Mouse (Mus musculus) adipocyte (in vitro differentiated cells): ENCODE data around the gene Minos1.

Source experiments
- DNase-seq: peaks from one replicate; pipeline ENCODE4 v3.0.0-alpha.2; 2016; ENCODE audit warnings: low spot score

Gene Minos1

DNA sequence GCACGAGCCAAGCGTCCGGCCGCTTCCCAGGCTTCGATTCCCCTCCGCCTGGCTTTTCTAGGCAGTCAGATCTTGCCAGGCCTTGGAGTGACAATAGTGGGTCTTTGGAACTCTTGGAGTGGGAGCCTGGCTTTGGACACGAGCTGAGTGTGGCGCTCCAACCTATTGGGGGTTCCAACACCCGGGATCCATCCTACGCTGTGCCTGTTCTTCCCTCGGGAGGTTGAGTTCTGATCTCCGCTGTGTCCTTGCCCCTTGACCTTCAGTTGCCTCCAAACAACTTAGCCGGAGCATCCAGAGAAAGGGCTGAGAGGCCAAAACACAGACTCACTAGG is 37.8 kb downstream of the Minos1 start:
- no peak for DNase-seq

DNA sequence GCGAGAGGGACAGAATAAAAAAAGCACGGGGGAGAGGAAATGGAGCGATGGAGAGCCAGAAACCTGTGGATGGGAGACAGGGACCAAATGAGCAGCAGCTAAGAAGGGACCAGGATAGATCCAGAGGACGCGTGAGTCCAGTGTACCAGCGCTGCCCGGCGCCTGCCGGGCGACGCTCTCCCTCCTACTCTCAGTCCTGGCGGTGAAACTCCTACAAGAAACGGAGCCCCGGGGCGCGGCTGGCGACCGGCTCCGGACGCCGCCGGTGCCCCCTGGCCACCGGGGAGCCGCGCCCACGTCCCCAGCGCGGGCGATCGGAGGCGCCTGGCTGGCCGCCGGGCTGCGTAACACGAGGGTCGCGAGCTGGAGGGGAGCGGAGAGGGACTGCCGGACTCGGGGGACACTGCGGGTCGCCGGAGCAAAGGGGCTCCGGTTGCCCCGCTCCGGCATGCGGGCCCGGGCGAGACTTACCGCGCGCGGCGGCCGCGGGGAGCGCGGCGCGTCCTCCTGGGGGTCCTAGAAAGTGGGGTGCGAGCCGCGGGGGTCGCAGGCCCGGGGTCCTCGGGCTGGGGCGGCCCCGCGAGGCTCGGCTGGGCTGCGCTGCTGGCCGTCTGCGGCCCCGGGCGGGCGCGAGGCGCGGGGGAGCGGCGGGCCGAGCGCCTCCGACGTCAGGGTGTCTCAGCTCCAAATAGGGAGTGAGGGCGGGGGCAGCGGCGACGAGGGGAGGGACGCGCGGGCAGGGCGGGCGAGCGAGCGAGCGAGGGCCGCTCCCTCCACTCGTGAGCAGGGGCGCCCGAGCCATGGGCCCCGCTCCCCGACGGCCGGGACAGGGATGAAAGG is 38.3 kb downstream of the Minos1 start, which contains the start of gene Nbl1:
TSS of gene Nbl1 (minus strand) at position 638 of the 840 bp plus-strand sequence.
- no peak for DNase-seq

DNA sequence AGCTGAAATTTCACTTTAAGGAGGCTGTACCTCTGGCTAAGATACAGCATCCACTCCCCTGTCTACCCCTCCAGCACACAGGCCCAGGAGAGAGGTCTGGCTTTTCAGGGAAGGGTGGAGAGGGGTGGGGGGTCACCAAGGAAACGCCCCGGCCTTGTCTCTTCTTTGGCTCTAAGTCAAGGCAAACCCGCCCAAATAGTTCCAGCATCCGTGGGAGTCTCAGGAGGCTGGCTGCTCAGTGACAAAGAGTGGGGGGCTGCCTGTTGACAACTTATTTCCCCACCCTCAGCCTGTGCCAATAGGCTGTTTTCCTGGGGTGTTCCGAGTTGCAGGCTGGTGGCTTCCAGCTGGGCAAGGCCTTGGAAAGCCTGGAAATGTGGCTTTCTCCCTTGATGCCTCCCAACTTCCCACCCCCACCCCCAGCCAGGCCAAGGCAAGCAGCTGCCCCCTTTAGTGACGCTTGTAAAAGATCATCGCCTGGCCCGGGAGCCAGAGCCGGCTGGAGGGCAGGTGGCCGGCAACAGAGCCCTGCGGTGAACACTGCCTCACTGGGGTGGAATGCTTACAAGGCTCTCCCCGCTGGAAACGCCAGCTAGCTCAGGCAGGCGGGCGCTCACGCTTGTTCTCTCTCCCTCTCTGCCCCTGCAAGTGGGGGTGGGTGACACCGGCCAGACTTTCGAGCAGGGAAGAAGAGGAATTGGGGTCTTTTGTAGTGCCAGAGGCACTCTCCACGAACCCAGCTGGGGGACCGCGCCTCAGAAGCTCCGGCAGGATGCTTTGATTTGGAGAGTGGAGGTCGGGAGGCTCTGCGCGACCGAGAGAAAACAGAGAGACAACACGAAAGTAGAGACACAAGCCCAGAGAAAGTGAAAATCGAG is 39.2 kb downstream of the Minos1 start:
- DNase-seq: no peak

DNA sequence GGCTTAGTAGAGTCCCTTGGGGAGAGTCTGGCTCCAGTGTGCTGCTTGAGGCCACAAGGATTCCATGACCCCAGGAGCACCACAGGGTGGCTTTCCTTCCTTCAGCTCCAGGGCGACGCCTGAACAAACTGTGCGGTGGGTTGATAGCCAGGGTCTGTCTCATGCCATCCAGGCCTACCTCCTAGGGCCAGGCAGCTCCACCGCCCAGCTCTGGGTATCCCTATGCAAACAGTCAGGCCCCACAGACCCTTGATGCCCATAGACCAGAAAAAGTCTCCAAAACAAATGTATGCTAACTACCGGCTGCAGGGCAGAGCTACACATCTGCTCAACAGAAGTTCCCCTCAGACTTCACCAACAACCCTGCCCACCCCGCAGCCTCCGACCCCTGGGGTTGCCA is 39.8 kb downstream of the Minos1 start:
- no peak for DNase-seq

DNA sequence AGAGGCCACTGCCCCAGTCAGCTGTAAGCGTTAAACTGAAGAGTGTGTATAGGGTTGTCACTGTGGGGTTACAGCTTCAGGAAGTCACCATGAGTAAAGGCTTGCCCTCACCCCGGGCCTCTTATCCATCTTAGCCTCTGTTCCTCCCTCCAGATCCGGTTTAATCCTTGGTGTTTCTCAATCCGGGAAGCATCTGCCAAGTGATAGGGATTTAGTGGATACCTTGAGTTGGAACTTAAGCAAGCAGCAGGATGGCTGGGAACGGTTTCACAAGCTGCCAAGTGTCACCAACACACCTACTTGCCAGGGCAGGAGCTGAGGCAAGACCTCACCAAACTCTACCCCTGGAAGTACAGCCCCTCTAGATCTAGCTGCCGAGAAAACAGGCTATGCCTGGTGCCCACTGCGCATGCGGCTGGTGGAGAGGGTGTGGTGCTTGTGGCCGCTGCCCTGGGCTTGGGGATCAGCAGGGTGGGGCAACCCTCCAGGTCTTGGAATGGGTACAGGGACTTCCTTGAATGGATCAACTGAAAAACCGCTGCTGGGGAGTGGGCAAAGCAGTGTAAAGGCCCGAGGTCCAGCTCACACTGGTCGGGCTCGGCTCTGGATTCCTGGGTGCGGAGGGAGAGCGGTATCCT is 40.5 kb downstream of the Minos1 start:
- no peak for DNase-seq

DNA sequence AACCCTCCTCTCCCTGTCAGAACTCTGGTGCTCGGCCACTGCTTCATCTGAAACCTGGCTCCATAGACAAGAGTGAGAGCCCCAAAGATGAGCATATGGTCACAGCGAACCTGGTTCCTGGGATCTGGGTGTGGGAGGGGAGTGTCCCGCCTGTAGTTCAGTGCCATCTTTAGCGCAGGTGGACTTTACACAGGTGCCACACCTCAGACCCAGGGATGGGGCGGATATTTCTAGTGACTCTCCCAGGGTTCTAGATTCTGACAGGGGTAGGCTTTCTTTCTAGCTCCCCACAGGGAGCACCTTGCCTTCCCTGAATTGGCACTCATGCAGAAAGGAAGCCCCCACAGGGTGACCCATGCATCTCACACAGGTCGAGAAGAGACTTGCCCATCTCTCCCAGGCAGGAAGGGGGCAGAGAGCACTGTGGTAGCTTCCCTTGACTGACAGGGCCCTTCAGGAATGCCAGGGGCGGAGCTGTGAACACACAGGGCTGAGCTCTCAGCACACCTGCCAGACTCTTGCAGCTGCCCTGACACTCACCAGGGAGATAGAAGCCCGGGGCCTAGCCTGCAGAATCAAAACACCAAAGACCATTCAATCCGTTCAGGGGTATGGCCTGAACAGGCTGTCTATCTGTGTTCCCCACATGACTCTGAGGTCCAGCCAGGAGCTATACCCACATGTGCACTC is 41.8 kb downstream of the Minos1 start:
- DNase-seq: no peak

DNA sequence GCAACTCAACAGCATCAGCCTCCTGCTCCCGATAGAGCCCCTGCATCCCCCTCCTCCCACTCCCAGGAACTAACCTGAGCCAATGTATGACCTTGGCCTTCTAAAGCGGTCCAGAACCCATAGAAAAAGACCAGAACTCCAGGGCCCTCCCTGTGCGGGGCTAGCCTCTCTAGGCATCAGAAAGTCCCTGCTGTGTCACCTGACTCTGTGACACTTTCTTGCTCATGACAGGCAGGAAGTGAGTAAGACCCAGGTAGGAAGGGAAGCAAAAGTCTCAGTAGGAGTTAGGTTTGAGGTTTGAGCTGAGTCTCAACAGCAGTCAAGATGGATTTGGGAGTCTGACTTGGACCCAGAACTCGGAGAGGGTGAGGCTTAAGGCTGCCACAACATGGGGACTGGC is 43.9 kb downstream of the Minos1 start:
- no peak for DNase-seq

DNA sequence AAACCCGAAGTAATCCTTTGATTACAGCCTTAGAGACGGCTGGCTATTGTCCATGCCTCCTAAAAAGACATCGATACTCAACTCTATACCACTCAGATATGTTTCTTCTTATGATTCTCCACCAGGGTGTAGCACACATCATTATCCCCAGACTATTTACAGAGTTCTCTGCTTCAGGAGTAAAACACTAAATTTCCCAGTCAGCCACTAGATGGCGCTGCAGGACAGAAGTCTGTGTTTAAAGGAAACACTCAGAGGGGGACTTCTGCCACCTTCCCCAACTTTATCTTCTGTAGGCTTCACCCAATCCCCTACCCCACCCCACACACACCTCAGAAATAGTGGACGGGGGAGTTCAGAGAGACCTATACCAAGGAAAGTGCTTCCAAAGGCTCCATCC is 44.9 kb downstream of the Minos1 start:
- peak; percentile 91 for DNase-seq

DNA sequence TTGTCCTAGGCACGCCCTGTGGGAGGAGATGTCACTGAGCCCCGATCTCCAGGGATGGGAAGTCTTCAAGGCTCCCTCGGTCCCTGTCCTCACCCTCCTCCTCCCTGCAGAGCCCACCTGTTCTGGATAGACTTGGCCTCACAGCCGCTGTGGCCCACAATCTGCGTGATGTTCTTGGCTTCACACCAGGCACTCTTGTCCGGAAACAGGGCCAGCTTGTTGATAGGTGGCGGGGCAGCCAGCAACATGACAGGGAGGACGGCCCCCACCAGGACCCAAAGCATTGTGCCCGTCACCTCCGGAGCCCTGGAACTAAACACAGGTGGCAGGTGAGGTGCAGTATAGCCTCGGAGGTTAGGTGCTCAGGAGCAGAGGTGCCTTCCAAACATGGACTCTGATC is 45.6 kb downstream of the Minos1 start:
- no peak for DNase-seq

DNA sequence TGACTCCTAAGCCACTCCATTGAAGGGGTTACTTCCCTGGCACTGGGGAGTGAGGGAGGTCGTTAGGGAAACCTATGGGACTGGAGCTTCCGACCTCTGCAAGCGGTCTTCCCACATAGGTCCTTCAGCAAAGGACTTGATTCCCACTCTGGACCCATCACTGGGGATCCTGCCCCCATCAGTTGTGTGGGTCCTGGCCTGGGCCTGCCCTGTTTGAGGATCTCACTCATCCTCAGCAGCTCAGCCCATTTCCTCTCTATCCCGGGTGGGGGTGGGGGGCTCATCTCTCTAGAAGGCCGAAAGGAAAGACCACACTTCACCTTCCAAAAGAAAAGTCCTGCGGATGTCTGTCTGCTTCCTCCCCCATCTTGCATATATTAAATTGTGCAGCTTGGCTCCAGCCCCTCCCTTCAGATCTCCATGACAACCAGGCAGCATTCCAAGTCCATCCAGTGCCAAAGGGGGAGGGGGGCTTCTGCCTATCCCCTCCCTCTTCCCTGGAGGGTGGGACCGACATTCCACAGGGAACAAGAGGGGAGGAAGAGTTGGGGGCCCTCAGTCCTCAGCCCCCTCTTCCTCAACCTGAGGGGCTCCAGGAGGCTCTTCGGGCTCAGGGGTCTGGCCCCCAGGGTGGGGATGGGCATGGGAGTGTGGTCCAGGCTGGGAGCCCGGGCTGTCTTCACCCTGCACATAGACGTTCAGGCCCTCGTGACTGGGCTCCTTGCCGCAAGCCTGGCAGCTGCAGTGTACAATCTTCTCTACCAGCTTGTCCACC is 47.9 kb downstream of the Minos1 start:
- DNase-seq: no peak

DNA sequence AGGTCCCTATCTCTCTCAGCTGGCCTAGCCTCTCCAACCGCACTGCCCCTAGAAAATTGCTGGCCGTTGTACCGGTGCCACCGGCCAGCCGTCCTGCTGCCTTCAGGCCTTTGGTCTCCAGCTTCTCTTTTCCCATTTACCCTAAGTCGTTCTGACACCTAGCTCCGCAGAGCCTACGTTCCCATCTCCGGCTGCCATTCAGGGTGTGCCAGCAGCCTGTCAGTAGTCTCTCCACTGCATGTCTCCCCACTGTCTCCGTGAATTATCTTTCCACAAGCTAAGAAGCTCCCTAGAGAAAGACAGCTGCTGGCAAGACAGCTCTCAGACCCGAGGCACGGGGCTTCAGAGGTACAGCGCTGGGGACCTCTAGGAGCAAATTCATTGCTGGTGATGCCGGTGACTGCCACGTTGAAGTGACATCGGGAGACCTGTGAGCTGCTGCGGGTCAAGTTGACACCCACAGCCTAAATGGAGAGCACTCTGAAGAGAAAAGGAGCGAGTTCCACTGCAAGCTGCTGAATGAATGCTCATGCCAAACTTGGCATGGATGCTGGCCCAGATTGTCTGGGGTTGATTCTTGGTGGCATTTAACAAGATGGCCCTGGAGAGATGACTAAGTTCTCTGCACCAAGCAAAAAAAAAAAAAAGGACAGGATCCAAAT is 49.5 kb downstream of the Minos1 start:
- peak; percentile 27 for DNase-seq

DNA sequence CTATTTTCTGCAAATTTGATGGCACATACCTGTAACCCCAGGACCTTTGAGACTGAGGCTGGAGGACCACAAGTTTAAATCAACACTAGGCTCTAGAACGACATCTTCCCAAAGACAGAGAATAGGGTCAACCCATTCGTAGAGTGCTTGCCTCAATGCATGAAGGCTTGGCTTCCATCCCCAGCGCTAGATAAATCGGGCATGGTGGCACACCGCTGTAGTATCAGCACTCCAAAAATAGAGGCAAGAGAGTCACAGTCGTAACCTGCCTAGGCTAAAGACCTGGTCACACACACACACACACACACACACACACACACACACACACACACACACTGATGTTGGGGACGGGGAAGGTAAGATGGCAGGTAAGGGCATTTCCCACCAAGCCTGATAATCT is 50.7 kb downstream of the Minos1 start:
- DNase-seq: no peak

DNA sequence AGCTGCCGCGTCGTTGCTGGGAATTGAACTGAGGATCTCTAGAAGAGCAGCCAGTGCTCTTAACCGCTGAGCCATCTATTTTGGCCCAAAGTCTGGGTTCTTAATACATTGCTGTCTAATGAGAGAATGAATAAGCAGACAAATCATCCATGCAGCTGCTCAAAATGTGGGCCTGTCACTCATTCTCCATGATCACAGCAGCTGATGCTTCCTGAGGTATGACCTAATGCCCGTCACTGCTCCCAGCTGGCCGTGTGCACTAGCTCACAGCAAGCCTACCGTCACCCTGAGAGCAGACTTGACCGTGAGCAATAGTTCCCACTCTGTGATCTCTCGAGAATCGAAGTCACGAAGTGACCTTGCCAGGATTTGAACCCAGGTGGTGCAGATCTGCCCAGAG is 51.5 kb downstream of the Minos1 start:
- DNase-seq: no peak

DNA sequence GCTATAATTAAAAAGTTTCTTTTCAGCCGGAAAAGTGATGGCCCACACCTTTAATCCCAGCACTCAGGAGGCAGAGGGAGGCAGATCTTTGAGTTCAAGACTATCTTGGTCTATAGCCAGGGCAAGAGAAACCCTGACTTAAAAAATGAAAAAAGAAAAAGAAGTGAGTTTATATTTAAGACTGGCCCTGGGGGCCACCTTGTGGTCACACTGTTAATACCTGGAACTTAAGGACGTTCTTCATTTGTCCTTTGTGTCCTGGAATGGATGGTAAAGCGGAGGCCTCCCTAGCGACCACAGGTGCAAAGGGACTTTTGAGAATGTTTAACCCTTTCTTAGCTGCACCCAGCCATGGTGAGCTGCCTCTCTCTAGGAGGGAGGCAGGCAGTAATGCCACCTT is 52.2 kb downstream of the Minos1 start:
- DNase-seq: peak; percentile 51

DNA sequence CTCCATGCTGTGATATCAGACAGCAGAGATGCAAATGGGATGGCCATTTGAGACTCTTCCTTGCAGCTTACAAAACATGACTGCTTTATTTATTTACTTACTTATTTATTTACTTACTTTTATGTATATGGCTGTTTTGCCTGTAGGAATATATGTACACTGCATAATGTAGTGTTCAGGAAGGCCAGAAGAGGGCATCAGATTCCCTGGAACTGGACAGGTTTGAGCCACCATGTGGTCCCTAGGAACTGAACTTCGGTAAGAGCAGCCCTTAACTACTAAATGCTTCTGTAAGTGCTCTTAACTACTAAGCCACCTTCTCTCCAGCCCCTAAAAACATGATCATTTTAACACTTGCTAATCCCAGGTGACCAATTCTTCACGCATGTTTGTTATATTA is 52.6 kb downstream of the Minos1 start:
- peak; percentile 20 for DNase-seq

DNA sequence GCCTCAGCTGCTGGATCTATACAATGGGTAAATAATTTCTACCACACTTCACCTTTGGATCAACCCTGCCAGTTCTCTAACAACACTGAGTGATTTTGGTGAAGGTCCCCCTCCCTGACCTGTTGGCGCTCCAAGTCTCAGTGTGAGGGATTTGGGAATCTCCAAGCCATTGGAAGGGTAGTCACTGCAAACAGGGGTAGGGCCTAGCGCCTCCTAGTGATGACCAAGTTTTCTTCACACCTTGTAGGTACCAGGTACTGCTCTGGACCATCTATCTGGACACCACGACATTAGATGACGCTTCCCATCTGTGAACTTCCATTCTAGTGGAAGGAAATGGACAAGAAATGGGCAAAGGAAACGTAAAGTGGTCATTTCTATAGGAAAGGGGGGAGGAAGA is 55.0 kb downstream of the Minos1 start:
- DNase-seq: no peak

DNA sequence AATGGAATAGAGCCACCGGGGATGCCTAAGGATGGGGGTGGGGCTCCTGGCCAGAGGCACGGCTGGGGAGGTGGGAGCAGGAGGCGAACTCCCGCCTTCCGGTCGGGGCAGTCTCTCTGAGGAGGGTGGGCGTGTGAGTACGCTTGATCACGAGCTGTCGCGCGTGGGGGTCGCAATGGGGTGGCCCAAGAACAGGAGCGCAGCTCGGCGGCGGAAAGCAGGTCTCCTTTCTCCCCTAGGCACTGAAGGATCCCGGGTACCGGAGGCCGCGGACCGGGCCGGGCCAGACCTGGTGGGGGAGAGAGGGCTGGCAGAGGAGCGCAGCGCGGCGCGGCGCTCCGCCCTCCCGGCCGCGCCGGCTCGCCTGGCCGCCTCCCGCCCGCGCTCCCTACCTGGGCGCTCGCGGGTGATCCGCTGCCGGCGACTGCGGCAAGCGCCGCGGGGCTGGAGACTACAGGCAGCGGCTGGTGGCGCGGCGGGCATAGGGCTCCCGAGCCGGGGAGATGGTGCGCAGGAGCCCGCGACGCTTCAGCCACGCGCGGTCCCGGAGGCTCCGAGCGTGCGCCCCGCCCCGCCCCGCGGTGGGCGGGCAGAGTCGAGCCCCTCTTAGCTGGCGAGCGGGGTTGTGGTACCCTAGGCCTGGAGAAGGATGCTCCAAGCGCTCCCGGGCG is 55.7 kb downstream of the Minos1 start, which contains the start of gene Htr6:
TSS of gene Htr6 (minus strand) at position 530 of the 671 bp plus-strand sequence.
- DNase-seq: no peak

DNA sequence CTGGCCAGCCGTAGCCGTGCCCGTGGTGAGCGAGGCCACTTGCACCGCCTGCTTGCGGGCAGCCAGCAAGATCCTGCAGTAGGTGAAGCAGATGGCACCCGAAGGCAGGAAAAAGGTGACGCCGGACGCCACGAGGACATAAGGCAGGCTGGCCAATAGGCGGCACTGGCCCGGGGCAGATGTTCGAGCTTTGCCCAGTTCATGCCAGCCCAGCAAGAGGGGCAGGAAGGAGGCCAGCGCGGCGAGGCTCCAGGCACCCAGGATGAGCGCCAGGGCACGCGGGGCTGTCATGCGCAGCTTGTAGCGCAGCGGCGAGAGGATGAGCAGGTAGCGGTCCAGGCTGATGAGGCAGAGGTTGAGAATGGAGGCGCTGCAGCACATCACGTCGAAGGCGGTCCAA is 56.9 kb downstream of the Minos1 start:
- DNase-seq: no peak

DNA sequence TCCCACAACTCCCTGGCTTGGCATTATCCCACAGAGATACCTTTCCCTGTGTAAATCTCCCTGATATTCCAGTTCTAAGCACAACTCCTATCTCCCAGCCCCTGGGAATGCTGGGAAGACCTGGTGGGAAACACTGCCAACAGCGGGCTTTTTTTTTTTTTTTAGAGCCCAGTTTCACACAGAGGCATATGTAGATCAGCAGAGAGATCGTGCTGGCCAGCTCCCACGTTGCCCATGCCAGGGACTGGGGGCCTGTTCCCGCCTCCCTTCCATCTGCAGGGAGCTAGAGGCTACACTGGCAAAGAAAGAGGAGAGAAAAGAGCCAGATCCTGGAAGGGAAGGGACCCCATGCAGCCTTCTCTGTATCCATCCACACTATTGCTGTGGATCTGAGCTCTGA is 62.6 kb downstream of the Minos1 start:
- no peak for DNase-seq

DNA sequence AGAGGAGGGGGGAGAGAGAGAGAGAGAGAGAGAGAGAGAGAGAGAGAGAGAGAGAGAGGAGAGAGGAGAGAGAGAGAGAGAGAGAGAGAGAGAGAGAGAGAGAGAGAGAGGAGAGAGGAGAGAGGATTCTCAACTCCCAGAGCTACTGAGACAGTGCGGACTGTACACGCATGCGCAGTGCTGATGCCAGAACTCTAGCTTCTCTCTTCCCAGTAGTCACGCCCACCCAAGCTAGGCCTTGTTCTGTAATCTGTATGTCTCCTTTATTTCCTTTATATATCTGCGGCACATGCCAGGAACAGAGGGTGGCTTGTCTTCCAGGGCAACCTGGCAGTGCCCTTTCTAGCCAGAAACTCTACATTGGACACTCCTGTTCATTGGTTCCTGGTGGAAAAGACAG is 66.1 kb downstream of the Minos1 start:
- DNase-seq: no peak
